Mouse (Mus musculus) urinary bladder, postnatal 25 days (tissue): ENCODE data around the gene Tbxas1.

Experiments
- DNase-seq: peaks from one replicate; pipeline ENCODE4 v3.0.0; 2022; ENCODE audit warnings: low spot score

The Tbxas1 gene

GRCm38 (mm10) chr6:38900073-38900472 is 24.9 kb downstream of the Tbxas1 start:
- DNase-seq: no peak

DNA sequence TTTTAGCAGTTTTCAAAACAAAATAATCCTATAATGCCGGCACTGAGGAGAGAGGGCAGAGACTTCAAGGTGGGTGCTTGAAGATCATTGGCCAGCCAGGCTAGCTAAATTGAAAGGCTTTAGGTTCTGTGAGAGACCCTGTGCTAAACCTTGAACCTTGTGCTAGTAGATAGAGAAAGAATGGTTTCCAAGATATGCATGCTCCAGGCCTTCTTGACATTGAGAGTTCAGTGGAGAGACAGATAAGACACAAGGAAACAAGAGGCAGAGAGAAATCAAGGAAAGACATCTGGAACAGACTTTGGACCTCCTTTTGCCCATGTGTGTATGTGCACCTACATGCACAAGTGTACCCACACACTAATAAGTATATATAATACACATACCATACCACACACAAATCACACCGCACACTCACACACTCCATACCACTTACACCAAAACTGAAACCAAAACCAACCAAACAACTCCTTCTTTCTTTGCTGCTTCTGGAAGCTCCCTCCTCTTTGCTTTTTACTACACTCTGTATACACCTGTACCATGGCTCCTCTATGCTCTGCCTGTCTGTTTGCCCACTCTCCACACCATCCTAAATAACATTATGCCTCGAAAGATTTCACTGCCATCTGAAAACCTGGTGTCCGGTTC is 25.4 kb downstream of the Tbxas1 start:
- no peak for DNase-seq

GRCm38 (mm10) chr6:38901152-38901551 is 25.9 kb downstream of the Tbxas1 start:
- DNase-seq: no peak

DNA sequence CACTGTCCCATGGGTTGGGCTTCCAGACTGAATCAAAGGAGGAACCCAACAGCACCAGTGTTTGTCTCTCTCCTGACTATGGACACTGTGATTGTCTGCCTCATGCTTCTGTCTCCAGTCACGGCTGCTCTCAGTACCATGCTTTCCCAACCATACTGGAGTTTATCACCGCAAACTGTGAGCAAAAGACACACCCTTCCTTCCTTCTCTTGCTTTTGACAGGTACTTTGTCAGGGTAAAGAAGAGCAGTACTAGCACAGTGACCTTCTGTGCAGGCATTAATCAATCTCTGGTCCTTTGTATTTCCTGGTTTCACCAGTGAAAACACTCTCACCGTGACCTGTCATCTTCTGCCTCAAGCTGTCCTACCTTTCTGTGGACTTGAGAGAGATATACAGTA is 26.4 kb downstream of the Tbxas1 start:
- DNase-seq: no peak

DNA sequence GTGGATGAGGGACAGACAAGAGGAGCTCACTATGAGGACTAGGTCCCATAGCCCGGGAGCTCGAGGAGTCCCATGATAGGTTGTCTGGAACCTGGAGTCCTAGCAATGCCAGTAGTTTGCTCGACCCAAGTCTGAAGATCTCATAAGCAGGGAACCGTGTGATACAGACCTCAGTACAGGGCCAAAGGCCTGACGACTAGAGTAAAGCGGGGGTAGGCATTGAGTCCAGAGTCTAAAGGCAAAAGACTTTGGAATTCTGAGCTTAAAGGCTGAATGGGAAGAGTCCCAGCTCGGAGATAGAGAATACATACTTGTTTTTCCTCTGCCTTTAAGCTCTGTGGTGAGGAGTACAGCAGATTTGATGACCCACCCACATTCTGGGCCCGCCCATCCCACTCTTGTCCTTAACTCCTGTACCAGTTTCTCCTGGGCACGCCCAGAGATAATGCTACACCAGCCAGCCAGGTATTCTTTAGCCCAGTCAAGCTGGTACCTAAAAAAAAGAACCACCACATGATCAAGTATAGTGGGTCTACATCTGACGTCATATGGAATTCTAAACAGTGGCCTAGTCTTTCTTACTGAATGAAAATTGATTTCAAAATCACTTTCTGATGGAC is 27.7 kb downstream of the Tbxas1 start:
- no peak for DNase-seq

GRCm38 (mm10) chr6:38906005-38906404 is 30.8 kb downstream of the Tbxas1 start:
- no peak for DNase-seq

DNA sequence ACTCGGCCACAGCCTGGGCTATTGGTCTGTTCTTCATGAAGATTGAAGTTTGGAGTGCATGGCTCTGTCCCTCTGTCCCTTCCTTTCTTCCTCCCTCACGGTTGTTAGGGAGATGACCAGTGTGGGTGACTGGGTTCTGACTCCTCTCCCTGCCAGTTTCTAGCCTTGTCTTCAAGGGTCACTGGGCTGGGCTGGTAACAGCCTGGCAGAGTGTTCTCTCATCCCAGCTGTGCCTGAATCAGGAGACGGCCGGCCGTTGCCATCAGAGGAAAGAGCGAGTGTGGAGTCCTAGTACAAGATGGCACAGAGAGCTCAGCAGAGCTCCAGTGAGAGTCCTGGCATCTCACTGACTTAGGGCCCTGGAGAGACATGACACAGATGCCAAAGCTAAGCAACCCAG is 33.2 kb downstream of the Tbxas1 start:
- no peak for DNase-seq

DNA sequence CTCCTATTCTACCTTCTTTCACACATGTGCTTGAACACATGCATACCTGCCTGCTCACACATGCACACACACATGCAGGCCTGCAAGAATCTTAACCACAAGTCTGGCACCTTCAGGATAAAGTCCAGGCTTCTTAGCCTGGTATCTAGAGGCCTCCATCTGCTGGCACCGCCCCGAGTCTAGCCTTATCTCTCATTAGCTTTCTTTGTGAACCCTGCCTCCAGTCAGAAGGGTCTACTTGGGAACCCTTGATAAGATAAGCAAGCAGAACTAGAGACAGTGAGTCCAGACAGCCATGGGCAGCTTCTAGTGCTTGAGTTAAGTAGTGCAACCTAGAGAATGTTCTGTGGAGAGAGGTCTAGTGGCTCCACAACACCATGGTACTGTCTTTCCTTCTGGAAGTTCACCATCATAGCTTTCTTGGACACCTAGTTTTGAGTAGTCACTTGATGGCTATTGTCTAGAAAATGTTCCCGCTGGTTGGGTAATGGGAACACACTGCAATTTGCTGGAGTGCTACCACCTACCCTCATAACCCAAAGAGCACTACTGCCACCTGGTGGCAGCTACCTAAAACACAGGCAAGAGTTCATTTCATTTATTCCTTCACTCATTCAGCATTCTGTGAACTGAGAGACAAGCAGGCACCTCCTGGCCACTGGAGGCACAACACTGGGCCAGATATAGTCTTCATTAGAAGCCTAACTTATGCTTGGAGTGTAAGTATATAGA is 35.8 kb downstream of the Tbxas1 start:
- DNase-seq: peak; percentile 66

- no peak for DNase-seq
Measured at GRCm38 (mm10) chr6:38912121-38912660, 37.0 kb downstream of the Tbxas1 start.

DNA sequence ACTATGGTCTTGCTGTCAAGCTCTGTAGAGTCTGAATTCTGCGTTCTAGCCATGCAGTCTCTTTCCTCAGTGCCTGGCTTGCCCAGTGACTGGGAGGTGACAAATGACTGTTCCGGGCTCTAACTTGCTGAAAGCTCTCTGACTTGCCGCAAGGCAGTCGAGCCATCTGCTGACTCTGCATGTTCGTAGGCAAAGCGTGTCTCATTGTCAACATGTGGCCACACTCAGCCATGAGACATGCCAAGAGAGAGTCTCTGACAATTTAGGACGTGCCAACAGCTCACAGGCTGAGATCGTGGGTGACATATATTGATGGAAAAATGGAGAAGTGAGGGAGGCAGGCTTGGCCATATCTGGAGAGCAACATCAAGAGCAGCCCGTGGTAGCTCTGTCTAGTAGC is 37.6 kb downstream of the Tbxas1 start:
- no peak for DNase-seq

GRCm38 (mm10) chr6:38913386-38914042 is 38.3 kb downstream of the Tbxas1 start:
- DNase-seq: no peak

DNA sequence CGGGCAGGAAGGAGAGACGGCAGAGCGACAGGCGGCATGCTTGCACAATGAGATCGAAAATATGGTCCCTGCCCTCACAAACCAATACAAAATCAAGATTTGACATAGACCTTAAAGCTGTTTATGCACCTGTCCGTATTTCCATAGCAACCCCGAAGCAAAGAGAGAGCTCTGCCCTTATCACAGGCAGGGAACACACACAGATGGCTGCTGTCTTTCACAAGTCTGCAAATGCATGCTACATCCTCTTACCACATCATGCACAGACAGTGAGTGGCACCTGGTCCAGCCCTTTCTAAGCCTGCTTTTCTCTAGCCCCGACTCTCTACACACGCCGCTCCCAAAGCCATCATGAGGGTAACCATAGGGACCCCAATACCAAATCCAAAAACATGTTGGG is 39.0 kb downstream of the Tbxas1 start:
- DNase-seq: no peak

DNA sequence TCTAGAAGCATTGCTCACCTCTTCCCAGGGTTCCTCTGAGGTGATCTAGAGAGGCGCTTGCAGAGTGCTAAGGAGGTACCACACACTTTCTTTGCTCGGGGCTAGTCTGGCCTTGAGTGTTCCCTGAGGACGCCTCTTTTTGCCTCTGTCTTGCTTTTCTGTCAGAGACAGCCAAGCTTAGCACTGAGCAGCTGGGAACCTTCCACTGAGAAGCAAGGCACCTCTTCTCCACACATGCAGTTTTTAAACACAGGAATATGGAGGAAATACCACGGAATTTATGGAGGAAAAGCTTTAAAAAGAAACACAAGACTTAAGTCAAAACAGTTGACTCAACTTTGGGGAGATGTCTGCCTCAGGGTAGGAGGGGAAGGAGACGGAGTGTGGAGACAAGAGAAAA is 40.6 kb downstream of the Tbxas1 start:
- no peak for DNase-seq

GRCm38 (mm10) chr6:38916571-38916970 is 41.4 kb downstream of the Tbxas1 start:
- no peak for DNase-seq

- DNase-seq: no peak
Measured at GRCm38 (mm10) chr6:38917415-38917814, 42.2 kb downstream of the Tbxas1 start.

DNA sequence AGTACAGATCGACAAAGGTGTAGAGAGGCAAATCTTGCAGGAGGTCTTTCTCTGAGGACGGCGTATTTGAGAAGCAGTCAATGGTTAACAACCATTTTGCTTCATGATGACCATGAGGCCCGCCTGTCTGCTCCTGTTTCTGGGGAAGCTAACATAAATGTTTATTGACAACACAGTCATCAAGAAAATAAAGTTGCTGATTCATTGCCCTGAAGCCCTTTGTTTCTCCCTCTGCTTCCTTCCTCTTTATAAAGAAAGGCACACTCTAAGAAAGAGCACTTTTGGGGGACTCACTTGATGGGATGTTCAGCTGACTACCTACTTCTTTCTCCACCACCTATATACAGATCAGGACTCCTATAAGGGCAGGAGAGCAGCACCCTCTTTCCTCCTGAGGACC is 43.5 kb downstream of the Tbxas1 start:
- DNase-seq: no peak

DNA sequence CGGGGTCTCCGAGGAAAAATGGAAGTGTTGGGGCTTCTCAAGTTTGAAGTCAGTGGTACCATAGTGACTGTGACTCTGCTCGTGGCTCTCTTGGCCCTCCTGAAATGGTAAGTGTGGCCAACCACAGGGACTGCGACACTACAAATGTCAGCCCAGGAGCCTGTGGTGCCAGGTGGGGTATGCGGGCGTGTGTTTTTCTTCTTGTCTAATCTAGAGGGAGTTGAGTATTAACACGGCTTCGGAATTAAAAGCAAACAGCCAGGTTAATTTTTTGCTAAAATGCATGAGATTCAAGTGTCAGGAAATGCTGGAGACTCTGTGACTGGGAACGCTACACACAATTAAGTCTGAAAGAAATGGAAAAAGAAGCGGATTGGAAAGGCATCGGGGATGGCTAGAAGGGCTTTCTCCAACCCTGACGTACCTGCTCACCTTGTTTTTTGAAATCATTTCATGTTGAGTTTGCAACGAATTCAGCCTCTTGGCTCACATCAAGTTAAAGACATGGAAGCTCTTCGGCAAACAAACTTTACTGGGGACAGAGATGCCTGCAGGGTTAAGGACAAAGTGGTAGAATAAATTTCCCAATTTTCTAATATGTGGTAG is 44.0 kb downstream of the Tbxas1 start:
- DNase-seq: no peak

- DNase-seq: no peak
Measured at GRCm38 (mm10) chr6:38920141-38920540, 44.9 kb downstream of the Tbxas1 start.

DNA sequence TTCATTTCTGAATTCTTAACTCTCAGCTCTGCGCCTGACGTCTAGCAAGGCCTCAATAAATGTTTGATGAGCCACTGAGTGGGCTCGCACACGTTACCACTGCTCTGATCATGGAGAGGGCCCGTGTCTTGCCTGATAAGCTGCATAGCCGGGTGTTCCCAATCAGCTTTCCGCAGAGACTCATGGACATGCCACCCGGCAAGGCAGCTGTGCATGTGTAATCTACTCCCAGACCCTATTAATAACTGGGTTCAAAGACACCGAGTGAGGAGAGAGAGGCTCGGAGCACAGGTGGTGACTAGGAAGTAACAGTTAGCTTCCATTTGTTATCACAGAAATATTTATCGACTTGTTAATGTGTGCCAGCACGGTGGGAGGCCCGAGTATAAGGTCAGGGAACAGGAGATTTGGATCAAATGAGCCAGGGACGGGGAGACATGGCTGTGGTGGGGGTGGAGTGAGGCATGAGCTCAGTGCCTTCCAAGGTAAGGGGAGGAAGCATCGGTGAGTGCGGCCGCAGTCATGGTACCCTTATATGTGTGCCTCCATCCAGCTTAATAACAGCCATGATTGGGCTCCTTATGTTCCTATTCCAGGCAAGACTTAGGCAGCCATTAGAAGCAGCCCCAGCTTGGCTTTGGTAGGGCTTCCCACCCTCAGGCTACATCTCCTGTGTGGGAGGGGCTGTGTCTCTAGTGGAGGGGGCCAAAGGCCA is 46.0 kb downstream of the Tbxas1 start:
- no peak for DNase-seq

DNA sequence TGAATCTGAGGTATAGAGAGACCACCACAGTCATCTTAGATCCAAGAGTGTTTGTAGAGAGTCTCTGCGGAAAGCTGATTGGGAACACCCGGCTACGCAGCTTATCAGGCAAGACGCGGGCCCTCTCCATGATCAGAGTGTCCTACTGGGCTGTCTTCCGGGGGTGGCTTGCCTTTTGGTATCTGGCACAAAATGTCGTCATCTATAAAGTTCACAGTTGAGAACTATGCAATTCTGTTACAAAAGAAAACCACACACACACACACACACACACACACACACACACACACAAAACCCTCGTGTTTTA is 46.6 kb downstream of the Tbxas1 start:
- DNase-seq: no peak

- no peak for DNase-seq
Measured at GRCm38 (mm10) chr6:38922517-38922916, 47.3 kb downstream of the Tbxas1 start.

- no peak for DNase-seq
Measured at GRCm38 (mm10) chr6:38923450-38923849, 48.2 kb downstream of the Tbxas1 start.
